Mouse (Mus musculus) retina, postnatal 1 day (tissue): ENCODE data around the gene Maml1.

Experiments
- DNase-seq: peaks from one replicate; pipeline ENCODE4 v3.0.0-alpha.2; 2012

The Maml1 gene

GRCm38 (mm10) chr11:50238324-50238723 is 53.8 kb downstream of the Maml1 start, which contains the start of gene Ltc4s:
Ltc4s (minus strand) TSS chr11:50238616.
- no peak for DNase-seq

GRCm38 (mm10) chr11:50236937-50237835 is 54.9 kb downstream of the Maml1 start:
- DNase-seq: no peak

GRCm38 (mm10) chr11:50236540-50236936 is 55.6 kb downstream of the Maml1 start:
- peak; percentile 94 for DNase-seq

- no peak for DNase-seq
These were observed 57.5 kb downstream of the Maml1 start for GRCm38 (mm10) chr11:50234606-50235005.

- no peak for DNase-seq
These were observed 58.1 kb downstream of the Maml1 start for GRCm38 (mm10) chr11:50233993-50234392.

GRCm38 (mm10) chr11:50233022-50233421 is 59.1 kb downstream of the Maml1 start:
- no peak for DNase-seq

- DNase-seq: peak; percentile 87
These were observed 60.7 kb downstream of the Maml1 start for GRCm38 (mm10) chr11:50231411-50231810.

GRCm38 (mm10) chr11:50230481-50231304 is 61.4 kb downstream of the Maml1 start:
- no peak for DNase-seq

- DNase-seq: no peak
These were observed 62.7 kb downstream of the Maml1 start for GRCm38 (mm10) chr11:50229252-50229910.

- DNase-seq: no peak
These were observed 63.3 kb downstream of the Maml1 start for GRCm38 (mm10) chr11:50228772-50229171.

- no peak for DNase-seq
These were observed 64.4 kb downstream of the Maml1 start for GRCm38 (mm10) chr11:50227736-50228135.

GRCm38 (mm10) chr11:50227226-50227625 is 64.9 kb downstream of the Maml1 start:
- DNase-seq: no peak

GRCm38 (mm10) chr11:50226406-50226805 is 65.7 kb downstream of the Maml1 start:
- no peak for DNase-seq

- DNase-seq: peak; percentile 55
These were observed 66.3 kb downstream of the Maml1 start for GRCm38 (mm10) chr11:50225611-50226378.

- peak; percentile 87 for DNase-seq
These were observed 67.2 kb downstream of the Maml1 start for GRCm38 (mm10) chr11:50224671-50225530.

- DNase-seq: peak; percentile 60
These were observed 68.1 kb downstream of the Maml1 start for GRCm38 (mm10) chr11:50223783-50224662.

GRCm38 (mm10) chr11:50222559-50223276 is 69.4 kb downstream of the Maml1 start:
- no peak for DNase-seq

GRCm38 (mm10) chr11:50219833-50220232 is 72.3 kb downstream of the Maml1 start:
- DNase-seq: no peak

- DNase-seq: no peak
These were observed 74.3 kb downstream of the Maml1 start for GRCm38 (mm10) chr11:50217811-50218210.
